Mouse (Mus musculus) c-Kit-positive CD71-positive TER-119-positive erythroid progenitor cells, embryonic 14.5 days (primary cell): Measurements from ENCODE around the gene Aig1.

Experiments
- DNase-seq: peaks from one replicate; pipeline ENCODE4 v3.0.0-alpha.2; 2013; ENCODE audit warnings: low spot score

The Aig1 gene

GRCm38 (mm10) chr10:13631796-13632195, 237.0 kb downstream of the Aig1 start:
- DNase-seq: no peak

GRCm38 (mm10) chr10:13623735-13624134, 245.0 kb downstream of the Aig1 start:
- DNase-seq: no peak

- no peak for DNase-seq
These were observed 267.9 kb downstream of the Aig1 start for GRCm38 (mm10) chr10:13600926-13601325.

GRCm38 (mm10) chr10:13597491-13597890, 271.3 kb downstream of the Aig1 start:
- DNase-seq: no peak
